Mouse (Mus musculus): ENCODE data around the gene Pign.

Pign gene

DNA sequence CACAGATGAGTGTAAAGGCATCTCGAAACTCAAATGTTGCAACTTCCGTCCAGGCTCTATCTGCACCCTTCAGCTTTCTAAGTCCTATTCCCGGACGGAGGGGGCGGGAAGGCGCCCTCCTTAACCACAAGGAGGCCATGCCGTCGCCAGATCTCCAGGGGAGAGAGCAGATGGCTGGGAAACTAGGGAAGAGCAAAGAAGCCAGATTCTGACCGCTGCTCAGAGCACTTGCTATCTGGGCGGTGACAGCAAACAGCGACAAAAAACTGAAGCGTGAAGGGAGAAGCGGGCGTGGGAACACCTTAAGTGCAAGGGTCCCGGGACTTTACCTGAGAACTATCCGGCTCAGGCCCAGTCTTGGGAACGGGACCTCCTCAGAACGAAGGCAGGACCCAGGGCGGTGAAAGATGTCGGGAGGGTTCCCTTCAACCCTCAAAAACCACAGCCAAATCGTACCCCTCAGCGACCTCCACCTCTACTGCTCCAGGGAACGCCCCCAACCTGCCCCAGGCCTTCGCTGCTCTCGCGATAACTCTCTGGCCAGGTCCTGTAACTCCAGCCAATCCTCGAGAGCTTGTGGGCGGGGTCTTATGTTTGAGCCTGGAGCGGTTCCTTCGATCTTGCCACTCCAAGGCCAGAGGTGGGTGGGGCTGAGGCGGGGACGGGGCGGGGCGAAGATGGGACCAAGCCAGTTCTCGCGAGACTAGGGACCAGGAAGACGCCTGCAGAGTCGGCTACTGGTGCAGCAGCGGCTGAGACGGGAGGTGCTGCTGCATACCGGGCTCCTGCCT is at the start of gene Pign, which contains the start of gene Relch:
Pign (minus strand) TSS at position 507 of the 791 bp plus-strand sequence.
Relch (plus strand) TSS at position 691 of the 791 bp plus-strand sequence.
- in situ Hi-C loops (cut with MboI; ENCODE audit: unreplicated experiment in 2 of 2) = loop anchor here (10.0 to 25.0 kb wide), 7 partner anchors 51 to 1774 kb away; partner anchors contain the start of gene Phlpp1 (in 1 of the 2)

DNA sequence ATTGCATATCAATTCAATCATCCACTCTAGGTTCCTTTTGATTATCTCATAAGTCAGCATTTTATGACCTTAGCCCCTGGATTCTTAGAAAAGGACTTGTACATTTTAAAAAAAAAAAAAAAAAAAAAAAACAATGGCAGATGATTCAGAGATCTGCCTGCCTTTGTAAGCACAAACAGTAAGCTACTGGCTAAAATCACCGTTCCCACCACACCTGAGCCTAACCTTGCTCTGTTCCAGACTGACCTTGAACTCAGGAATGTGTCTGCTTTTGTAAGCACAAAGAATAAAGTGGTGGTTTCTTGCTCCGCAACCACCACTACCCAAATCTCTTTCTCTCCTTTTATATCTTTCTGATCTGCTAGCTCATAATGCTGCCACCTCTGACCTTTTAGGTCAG is 49.3 kb upstream of the Pign start:
- in situ Hi-C loops (cut with MboI; ENCODE audit: unreplicated experiment in 2 of 2) = loop anchor here (10.0 kb wide), 2 partner anchors 48 to 58 kb away; partner anchors contain the start of genes Pign (in 1 of the 2) and Relch (in 1 of the 2)

DNA sequence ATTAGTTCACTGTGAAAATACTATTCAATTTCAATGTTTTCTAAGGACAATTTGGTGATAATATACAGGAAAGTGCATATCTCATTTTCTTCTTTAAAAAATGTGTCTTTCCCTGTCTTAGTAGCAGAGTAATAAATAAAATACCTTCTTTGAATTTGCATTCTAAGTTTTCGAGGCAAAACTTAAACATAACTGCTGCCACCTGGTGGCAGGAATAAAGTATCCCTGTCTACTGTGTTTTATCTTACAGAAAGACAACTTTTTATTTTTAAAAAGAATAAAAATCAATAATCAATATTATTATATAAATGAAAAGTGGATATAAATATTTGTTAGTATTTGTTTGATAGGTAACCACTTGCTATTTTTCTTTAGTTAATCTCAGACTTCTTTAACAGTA is 47.8 kb upstream of the Pign start:
- in situ Hi-C loops (cut with MboI; ENCODE audit: unreplicated experiment in 2 of 2) = loop anchor here (10.0 kb wide), 2 partner anchors 46 to 56 kb away; partner anchors contain the start of genes Pign (in 1 of the 2) and Relch (in 1 of the 2)

DNA sequence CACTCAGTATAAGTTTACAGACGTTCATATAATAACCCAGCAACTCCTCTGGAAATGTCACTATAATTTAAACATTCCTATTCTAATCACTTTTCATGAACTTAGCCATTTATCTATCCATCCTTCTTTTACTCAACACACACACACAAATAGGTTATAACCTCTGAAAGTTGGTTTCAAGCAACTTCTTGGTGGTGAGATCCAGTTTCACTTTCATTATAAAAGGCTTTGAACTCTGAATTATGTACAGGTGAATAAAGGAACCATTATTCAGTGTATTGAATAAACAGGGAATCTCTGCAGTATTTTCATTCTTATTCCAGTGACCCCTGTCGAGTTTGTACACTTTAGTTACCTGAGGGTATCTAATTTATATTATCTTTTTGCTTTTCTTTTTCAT is 45.9 kb upstream of the Pign start:
- in situ Hi-C loops (cut with MboI; ENCODE audit: unreplicated experiment in 2 of 2) = no loop called here

DNA sequence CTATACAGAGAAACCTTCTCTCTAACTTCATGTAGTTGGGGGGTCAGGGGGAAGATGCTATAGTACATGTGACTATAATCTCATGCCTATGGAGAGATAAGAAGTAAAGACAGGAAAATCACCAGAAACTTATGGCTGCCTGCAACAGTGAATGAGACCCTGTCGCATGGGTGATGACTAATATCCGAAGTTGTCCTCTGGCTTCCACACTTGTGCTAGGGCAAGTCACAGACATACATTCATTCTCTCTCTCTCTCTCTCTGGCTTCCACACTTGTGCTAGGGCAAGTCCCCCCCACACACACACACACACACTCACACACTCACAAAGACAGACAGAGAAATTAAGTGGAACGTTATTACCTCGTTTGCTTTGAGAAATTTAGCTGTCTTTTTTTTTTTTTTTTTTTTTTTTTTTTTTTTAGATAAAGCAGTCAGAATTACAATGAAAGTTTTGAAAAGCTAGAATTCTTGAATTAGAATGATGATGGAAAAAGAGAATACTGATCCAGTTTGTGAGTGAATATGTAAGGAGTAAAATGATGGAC is 37.6 kb upstream of the Pign start:
- in situ Hi-C loops (cut with MboI; ENCODE audit: unreplicated experiment in 2 of 2) = no loop called here

DNA sequence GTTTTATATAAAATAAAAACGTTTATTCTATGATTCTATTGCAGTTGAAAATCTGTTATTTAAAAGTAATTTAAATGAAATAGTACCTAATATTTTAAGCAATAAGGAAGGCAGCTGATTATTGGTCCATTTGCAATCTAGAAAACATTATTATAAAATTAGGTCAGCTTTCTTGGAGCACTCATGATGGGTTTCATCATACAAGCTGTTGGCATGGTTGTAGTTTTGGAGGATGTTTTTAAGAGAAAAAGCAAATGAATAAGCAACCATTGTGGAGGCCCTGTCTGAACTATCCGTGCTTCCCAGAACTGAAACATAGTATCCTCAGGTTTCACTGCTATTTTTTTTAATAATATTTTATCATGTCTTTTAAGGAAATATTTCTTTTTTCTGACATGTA is 32.1 kb upstream of the Pign start:
- in situ Hi-C loops (cut with MboI; ENCODE audit: unreplicated experiment in 2 of 2) = no loop called here

DNA sequence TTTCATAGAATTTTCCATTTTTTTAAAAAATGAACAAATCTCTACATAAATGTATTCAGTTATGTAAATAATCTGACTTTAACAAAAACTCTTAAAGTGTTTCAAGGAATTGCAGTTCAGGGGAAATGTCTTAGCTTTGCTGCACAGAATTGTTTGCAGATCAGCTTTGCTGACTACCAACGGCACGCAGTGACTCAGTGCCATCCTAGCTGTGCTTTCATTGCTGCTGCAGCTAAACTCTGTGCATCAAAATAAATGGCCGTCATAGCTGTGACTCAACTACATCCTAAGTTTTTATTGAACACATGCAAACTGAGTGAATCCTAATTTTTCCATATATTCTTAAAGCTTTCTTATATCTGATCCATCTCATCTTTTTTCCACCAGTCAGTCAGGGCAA is 22.0 kb upstream of the Pign start:
- in situ Hi-C loops (cut with MboI; ENCODE audit: unreplicated experiment in 2 of 2) = no loop called here

DNA sequence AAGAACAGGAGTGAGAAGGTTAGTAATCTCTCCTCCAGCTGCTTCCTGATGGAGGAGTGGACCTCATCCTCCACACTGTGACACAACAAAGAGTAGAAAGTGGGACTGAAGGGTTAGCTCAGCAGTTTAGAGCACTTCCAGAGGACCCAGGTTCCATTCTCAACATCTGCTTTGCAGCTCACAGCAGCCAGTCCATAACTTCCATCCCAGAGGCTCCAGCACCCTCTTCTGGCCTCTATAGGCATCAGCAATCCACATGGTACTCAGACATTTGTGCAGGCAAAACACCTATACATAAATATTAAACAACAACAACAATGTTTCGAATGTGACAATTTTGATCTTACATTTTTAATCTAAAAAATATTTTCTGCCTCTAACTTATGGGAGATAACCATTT is 17.1 kb upstream of the Pign start:
- in situ Hi-C loops (cut with MboI; ENCODE audit: unreplicated experiment in 2 of 2) = no loop called here

DNA sequence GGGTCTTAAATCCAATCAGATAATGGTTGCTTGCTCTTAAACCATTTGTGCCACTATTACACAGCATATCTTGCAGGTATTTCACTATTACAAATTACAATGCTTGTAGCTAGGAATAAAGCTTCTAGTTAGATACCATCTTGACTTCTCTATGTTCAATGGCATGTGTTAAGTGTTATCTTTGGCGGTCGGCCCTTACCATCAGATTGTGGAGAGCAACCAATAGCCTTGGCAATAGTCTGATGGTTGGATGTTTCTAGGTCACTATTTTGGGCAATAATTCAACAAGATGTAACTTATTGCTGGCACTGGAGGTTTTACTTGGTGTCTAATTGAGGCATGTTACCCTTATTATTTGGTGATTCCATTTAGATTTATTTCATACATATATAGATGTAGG is 11.3 kb upstream of the Pign start:
- in situ Hi-C loops (cut with MboI; ENCODE audit: unreplicated experiment in 2 of 2) = loop anchor here (25.0 kb wide), 4 partner anchors 388 to 1763 kb away; partner anchors contain the start of gene Phlpp1 (in 1 of the 2)

DNA sequence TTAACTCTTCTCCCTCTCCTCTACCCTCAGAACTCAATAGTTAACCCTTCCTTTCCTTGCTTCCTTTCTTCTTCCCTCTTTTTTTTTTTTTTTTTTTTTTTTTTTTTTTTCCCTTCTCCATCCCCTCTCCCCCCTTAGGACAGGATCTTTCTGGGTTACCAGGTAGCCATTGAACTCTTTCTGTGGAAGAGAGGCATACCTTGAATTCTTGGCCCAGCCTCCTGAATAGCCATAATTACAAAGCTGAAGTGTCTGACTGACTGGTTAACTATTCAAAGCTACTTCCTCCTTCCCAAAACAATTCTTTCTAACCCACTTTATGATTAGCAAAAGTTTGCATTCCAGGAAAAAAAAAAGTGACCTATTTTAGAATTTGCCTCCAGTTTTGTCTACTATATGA is 6.2 kb upstream of the Pign start:
- in situ Hi-C loops (cut with MboI; ENCODE audit: unreplicated experiment in 2 of 2) = loop anchor here (10.0 to 25.0 kb wide), 7 partner anchors 45 to 1768 kb away; partner anchors contain the start of gene Phlpp1 (in 1 of the 2)

DNA sequence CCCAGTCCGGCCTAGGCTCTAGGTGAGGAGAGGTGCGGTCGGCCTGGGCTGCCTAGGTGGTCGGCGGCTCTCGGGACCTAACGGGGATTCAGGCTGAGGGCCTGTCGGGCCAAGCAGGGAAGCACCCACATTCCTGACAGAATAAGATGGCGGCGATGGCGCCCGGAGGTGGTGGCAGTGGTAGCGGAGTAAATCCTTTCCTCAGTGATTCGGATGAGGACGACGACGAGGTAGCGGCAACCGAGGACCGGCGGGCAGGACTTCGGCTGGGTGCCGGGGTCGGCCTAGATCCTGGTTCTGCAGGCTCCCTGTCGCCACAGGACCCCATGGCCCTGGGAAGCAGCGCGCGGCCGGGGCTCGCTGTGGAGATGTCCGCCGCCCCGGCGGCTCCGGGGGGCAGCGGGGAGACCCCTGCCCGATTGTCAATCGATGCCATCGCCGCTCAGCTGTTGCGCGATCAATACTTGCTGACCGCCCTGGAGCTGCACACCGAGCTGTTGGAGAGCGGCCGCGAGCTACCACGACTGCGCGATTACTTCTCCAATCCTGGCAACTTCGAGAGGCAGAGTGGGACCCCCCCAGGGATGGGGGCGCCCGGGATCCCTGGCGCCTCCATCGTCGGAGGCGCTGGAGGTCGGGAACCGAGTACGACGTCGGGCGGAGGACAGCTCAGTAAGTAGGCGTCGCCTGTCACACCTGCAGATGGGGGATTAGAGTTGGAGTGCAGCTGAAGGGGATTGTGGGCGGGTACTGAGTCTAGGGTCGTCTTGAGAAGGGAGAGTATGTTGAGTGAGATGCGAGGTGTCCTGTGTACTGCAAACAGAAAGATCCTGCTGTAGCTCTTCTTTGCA is 710 bp upstream of the Pign start:
- in situ Hi-C loops (cut with MboI; ENCODE audit: unreplicated experiment in 2 of 2) = loop anchor here (10.0 to 25.0 kb wide), 7 partner anchors 51 to 1773 kb away; partner anchors contain the start of gene Phlpp1 (in 1 of the 2)

DNA sequence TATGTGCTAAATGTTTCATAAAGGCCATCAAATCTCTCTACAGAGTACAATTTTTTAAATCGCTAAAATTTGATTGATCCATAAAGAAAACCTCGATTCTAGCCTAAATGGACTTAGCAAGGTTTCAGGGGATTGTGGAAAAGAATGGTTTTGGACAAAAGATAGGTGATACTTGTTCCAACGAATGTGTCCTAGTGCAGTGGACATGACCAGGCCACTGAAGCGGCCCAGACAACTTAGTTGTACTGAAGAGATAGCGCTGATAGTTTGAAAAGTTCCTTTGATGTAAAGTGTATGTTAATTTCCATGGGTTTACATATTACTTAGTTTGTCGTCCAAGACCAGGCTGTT is 682 bp downstream of the Pign start:
- in situ Hi-C loops (cut with MboI; ENCODE audit: unreplicated experiment in 2 of 2) = loop anchor here (10.0 to 25.0 kb wide), 7 partner anchors 52 to 1775 kb away; partner anchors contain the start of gene Phlpp1 (in 1 of the 2)

DNA sequence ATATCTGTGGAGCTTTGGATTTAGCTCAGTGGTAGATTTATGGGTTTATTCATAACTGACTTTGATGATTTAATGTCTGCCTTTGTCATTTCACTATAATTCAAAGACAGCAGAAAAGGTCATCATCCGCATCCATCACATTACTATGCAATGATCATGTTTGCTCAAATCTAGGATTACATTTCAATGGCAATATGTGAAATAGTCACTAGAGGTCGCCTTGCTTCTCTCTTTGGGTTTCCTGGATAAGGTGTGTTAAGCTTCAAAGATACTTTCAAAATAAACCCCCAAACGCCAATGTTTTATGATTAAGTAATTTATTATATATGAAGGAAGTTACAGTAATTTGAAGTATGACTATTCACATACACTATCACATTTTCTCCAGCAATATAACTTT is 3.5 kb downstream of the Pign start:
- in situ Hi-C loops (cut with MboI; ENCODE audit: unreplicated experiment in 2 of 2) = loop anchor here (10.0 to 25.0 kb wide), 7 partner anchors 55 to 1777 kb away; partner anchors contain the start of gene Phlpp1 (in 1 of the 2)

DNA sequence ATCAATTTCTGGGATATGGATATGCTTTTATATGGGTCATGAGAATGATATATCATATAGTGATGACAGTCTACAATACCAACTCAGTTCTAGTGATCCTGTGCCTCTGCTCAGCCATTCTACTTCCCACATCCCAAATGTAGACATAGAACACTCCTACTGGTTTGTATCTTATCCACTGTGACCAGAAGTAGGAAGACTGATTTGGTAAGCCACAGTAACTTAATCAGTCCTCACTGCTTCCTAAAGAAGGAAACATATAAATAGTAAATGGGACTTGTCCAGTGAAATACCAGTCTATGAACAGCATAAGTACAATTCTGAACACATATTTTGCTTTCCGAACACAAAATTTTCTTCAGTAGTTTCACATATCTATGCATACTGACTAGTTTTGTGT is 9.5 kb downstream of the Pign start:
- in situ Hi-C loops (cut with MboI; ENCODE audit: unreplicated experiment in 2 of 2) = loop anchor here (10.0 to 25.0 kb wide), 5 partner anchors 61 to 1783 kb away; partner anchors contain the start of gene Phlpp1 (in 1 of the 2)

DNA sequence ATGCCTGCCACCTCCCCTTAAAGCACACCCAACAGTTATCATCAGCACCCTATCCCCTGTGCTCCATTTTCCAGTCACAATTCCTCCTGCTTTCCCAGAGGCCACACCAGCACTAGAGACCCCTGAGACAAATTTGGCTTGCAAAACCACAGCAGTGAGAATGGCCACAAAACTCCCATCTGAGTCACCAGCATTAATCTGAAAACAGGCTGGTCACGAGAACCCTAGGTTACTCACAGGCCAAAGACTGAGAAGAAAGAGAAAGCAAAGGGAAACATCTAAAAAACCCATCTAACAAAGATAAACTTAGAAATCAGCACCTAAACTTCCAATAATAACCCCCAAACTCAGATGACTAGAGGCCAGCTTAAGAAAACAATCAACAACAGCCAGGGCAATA is 12.8 kb downstream of the Pign start:
- in situ Hi-C loops (cut with MboI; ENCODE audit: unreplicated experiment in 2 of 2) = loop anchor here (10.0 to 25.0 kb wide), 5 partner anchors 64 to 1787 kb away; partner anchors contain the start of gene Phlpp1 (in 1 of the 2)

DNA sequence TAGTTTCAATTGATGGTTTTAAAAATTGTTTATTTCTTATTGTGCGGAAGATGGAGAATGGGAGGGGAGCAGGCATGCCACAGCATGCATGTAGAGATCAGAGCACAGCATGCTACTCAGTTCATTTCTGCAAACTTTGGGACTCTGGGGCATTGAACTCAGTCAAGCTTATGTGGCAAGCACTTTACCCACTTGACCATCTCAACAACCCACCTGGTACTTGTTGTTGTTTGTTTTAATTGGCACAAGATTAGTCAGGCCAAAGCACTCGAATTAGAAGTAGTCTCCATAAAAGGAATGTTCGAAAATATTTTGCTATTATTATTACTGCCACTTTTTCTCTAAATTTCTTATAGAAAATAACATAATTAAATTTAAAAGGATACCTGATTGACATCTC is 19.4 kb downstream of the Pign start:
- in situ Hi-C loops (cut with MboI; ENCODE audit: unreplicated experiment in 2 of 2) = no loop called here

DNA sequence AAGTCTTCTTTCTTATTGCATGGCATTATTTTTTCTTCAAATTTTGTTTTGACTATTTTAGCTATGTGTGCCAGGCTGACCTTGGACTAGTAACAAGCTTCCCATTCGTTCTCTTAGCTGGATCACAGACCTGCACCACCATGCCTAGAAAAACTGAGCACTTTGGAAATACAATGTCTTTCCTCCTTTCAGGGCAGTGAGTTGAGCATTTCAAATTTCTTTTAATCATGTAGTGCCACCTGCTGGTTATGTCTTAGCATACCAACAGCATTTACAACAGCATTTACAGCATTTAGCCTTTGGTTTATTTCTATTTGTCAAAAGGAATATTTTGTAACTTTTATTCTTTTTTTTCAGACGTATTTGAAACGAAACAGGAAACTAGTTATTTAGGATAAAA is 33.0 kb downstream of the Pign start:
- in situ Hi-C loops (cut with MboI; ENCODE audit: unreplicated experiment in 2 of 2) = loop anchor here in 1 of 2 experiments (5.0 kb wide), 1 partner anchor 643 kb away; no protein-coding TSS in a partner anchor

DNA sequence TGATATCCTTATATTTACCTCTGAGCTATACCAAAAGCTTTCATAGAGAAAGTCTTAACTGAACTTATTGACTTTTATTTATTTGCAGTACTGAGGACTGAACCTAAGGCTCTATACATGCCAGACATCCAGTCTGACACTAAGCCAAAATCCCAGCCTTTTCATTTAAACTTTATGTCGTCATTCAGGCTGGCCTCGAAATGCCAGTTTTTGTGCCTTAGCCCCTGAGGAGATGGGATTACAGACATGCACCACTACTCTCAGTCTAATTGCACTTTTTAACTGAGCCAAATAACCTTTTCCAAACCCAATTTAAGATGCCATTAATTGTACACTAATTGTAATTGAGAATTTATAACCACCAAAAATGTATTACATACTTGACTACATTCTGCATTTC is 73.8 kb downstream of the Pign start:
- in situ Hi-C loops (cut with MboI; ENCODE audit: unreplicated experiment in 2 of 2) = no loop called here

DNA sequence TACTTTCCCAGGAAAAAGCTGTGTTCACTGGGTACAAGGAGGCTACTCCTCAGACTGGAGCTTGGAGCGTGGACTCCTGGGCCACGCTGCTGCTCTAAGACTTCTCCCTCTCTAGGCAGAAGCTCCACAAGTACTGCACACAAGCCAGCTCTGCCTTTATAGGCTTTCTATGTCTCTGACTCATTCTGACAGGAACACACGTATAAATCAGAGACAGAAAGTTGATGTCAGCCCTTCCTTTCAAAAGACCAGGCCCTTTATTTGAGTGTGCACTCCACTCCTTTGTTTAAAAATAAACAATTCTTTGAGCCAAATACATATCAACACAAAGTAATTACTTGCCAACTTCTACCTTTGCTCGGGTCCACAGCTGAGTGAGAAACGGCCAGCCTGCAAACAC is 74.8 kb downstream of the Pign start:
- in situ Hi-C loops (cut with MboI; ENCODE audit: unreplicated experiment in 2 of 2) = no loop called here

DNA sequence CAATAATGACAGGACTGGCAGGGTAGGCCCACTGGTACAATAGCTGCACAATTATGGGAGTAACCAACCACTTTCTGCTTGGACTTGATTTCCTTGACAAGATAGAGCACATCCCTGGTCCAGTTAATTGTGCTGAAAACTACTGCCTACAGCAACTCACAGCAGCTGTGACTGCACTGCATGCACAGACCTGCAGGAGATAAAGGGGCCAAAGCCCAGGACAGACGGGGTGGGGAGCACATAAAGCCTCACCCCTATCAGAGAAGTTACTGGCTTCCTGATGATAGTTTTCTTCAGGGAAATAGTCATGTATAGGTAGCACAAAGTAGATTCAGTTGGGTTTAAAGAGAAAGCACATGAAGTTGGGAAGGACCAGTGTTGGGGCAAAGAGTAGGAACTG is 80.7 kb downstream of the Pign start:
- in situ Hi-C loops (cut with MboI; ENCODE audit: unreplicated experiment in 2 of 2) = no loop called here

Measured in v-Abl transformed pro-B cells (cell line).